Mouse (Mus musculus) brain, adult 10 weeks (tissue): ENCODE results near the gene Ing1. TPM values are rescaled to one million over a fixed set of nuclear protein-coding genes. Genes with fewer than 3 reads are reported as not detected.

Source experiments
- polyA plus RNA-seq: library from polyadenylated mRNA; stranded (reverse); fragments of 350-450 nt; fragmentation: Illumina TruSeq; extraction: RNeasy Lipid Tissue Mini Kit (QIAGEN cat#74804); gene quantifications from one replicate; pipeline ENCODE4 v1.2.3, GENCODE M21; 2015; ENCODE audit warnings: low read depth, low replicate concordance

Ing1 gene
- polyA plus RNA-seq = 46.7 TPM

DNA sequence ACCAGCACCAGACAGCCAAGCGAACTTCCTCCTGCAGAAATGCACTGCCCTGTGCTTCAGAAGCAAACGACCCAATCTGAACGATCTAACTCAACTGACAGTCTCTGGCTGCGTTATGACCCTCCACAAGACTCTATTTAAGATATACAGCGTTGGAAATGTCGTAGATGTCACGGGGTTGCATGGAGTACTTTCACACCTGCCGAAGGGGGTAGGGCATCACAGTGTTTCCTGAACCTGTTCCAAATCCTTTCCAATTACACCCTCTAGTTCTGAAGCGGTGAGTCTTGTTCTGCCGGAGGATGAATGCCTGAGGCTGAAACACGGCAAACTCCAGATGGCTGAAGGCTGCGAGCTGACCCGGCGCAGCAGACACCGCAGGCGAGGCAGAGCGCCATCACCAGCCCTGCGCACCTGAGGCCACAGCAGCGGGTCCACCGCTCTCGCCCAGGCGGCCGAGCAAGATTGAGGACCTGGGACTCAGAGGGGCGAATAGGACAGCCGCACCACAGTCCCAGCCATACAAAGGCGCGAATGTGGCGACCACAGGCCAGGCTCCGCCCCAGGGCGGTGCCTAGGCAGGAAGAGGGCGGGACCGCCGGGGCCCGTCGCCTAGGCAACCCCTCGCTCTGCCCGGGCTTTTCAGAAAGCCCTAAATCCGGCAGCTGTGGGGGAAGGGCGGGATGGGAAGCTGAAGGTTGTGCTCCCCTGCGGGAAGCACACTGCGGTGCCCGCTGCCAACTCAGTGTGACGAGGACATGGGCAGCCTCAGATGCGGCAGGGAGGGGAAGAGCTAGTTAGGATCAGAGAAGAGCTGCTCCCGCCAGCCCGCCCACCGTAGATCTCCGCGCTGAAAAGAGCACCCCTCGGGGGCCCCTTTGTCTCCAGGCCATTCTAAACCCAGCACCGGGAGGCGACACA is at the start of gene Ing1:
Gene Ing1 (plus strand): TSS at position 773 of the 921 bp plus-strand sequence.

GRCm38 (mm10) chr8:11550281-11550948 is 5.0 kb upstream of the Ing1 start, which contains the start of gene Cars2:
Cars2 (minus strand) TSS chr8:11550783.

Other genes with a start within 250 kb of the Ing1 start
- gene Col4a2, start 242.8 kb upstream of the Ing1 start, polyA plus RNA-seq = 21.6 TPM
- 17.9 TPM for gene Col4a1, start 242.7 kb upstream of the Ing1 start, polyA plus RNA-seq
- 1.1 TPM for gene Rab20, start 76.9 kb upstream of the Ing1 start, polyA plus RNA-seq
- gene Naxd, start 58.1 kb upstream of the Ing1 start, polyA plus RNA-seq = 87.0 TPM
- 16.5 TPM for gene Cars2, start 4.8 kb upstream of the Ing1 start, polyA plus RNA-seq
- gene Ankrd10, start 80.2 kb downstream of the Ing1 start, polyA plus RNA-seq = 39.8 TPM
- not detected for gene 1700016D06Rik, start 145.5 kb downstream of the Ing1 start, polyA plus RNA-seq
- 63.2 TPM for gene Arhgef7, start 172.2 kb downstream of the Ing1 start, polyA plus RNA-seq